ENCODE assay signal across 12 mouse cellular contexts in genomic region chr16:96563350-96564257, GRCm38 (mm10).
DNase-seq lines count a peak whose midpoint lies in the region; ATAC-seq and TF ChIP-seq lines count a peak whose summit lies in the region.
"Had no signal": no experiment of that assay in that cellular context is flagged by ENCODE, and none has a peak within 500 bp of the region (broad histone marks: within the 10 kb centered on the region; RNA-seq: fewer than 3 reads in every experiment).

No protein-coding gene starts in this region.

- no peak overlapping the region for H3K9ac ChIP-seq in forebrain, postnatal 0 days
- H3K9ac ChIP-seq in hindbrain, embryonic 13.5 days, result no peak overlapping the region
- H3K9ac ChIP-seq in midbrain, embryonic 13.5 days (replicated peaks), result no peak overlapping the region

- no peaks in the 10 kb centered on the region for H3K36me3 ChIP-seq in forebrain, postnatal 0 days (ENCODE audit: insufficient read depth)
- H3K36me3 ChIP-seq in forebrain, embryonic 10.5 days (replicated peaks), result no peaks in the 10 kb centered on the region
- no peaks in the 10 kb centered on the region for H3K36me3 ChIP-seq in hindbrain, embryonic 13.5 days
- H3K36me3 ChIP-seq in midbrain, embryonic 13.5 days, result no peaks in the 10 kb centered on the region
- H3K36me3 ChIP-seq: heart, embryonic 10.5 days had no signal

- WGBS in forebrain, postnatal 0 days, result 22% methylated on average over 8 of the region's 8 CpGs
- 73% methylated on average over 8 of the region's 8 CpGs for WGBS in forebrain, embryonic 10.5 days
- 29% methylated on average over 8 of the region's 8 CpGs for WGBS in hindbrain, embryonic 13.5 days
- WGBS in midbrain, embryonic 13.5 days, result 45% methylated on average over 8 of the region's 8 CpGs

- no peaks in the 10 kb centered on the region for H3K9me3 ChIP-seq in forebrain, postnatal 0 days (ENCODE audit: low read length)
- no peaks in the 10 kb centered on the region for H3K9me3 ChIP-seq in forebrain, embryonic 10.5 days
- H3K9me3 ChIP-seq in hindbrain, embryonic 13.5 days, result no peaks in the 10 kb centered on the region
- H3K9me3 ChIP-seq in midbrain, embryonic 13.5 days, result no peaks in the 10 kb centered on the region
- H3K9me3 ChIP-seq: heart, embryonic 10.5 days had no signal

- no peak overlapping the region for H3K4me3 ChIP-seq in forebrain, postnatal 0 days (ENCODE audit: low read depth, low read length)
- no peak overlapping the region for H3K4me3 ChIP-seq in forebrain, embryonic 10.5 days
- H3K4me3 ChIP-seq in hindbrain, embryonic 13.5 days, result no peak overlapping the region
- no peak overlapping the region for H3K4me3 ChIP-seq in midbrain, embryonic 13.5 days (replicated peaks)
- H3K4me3 ChIP-seq: gastrocnemius, adult 2 months; heart, embryonic 10.5 days had no signal

- H3K27ac ChIP-seq in forebrain, postnatal 0 days (ENCODE audit: low read depth, low read length), result peak overlapping the region; percentile 40; the same call in 1 of the 2 replicates
- no peak overlapping the region for H3K27ac ChIP-seq in forebrain, embryonic 10.5 days
- peak overlapping the region; percentile 76 for H3K27ac ChIP-seq in hindbrain, embryonic 13.5 days
- peak overlapping the region; percentile 73 for H3K27ac ChIP-seq in midbrain, embryonic 13.5 days
- H3K27ac ChIP-seq: gastrocnemius, adult 2 months; heart, embryonic 10.5 days had no signal

- TF ChIP-seq CTCF in forebrain, postnatal 0 days (IDR thresholded peaks at IDR 0.05; ENCODE audit: low read depth), result no peak

- H3K4me2 ChIP-seq in forebrain, postnatal 0 days (ENCODE audit: low read depth), result no peak overlapping the region
- no peak overlapping the region for H3K4me2 ChIP-seq in hindbrain, embryonic 13.5 days
- H3K4me2 ChIP-seq in midbrain, embryonic 13.5 days (replicated peaks), result no peak overlapping the region

- 0 out of 2 replicates have a peak, but pooled peaks cover 7% of the 10 kb centered on the region for H3K4me1 ChIP-seq in forebrain, postnatal 0 days (ENCODE audit: insufficient read depth)
- H3K4me1 ChIP-seq in forebrain, embryonic 10.5 days, result peaks cover 15% of the 10 kb centered on the region
- peaks cover 24% of the 10 kb centered on the region for H3K4me1 ChIP-seq in hindbrain, embryonic 13.5 days (replicated peaks)
- peaks cover 10% of the 10 kb centered on the region for H3K4me1 ChIP-seq in midbrain, embryonic 13.5 days (replicated peaks)
- H3K4me1 ChIP-seq: heart, embryonic 10.5 days had no signal

- peak; percentile 42 for ATAC-seq in forebrain, postnatal 0 days
- ATAC-seq in hindbrain, embryonic 13.5 days (ENCODE audit: low FRiP score), result peak; percentile 52; the same call in 1 of the 2 replicates
- ATAC-seq in midbrain, embryonic 13.5 days, result peak; percentile 71; the same call in 1 of the 2 replicates

- H3K27me3 ChIP-seq in forebrain, postnatal 0 days (ENCODE audit: insufficient read depth, low read length), result no peaks in the 10 kb centered on the region
- H3K27me3 ChIP-seq in forebrain, embryonic 10.5 days (ENCODE audit: poor library complexity, severe bottlenecking), result no peaks in the 10 kb centered on the region
- H3K27me3 ChIP-seq in hindbrain, embryonic 13.5 days, result no peaks in the 10 kb centered on the region
- H3K27me3 ChIP-seq in midbrain, embryonic 13.5 days, result no peaks in the 10 kb centered on the region

- peak; percentile 15 for DNase-seq in forebrain, postnatal 0 days
- no peak for DNase-seq in forebrain, embryonic 10.5 days (ENCODE audit: extremely low spot score, low spot score)
- DNase-seq in brain, adult 2 months (ENCODE audit: low read depth, low spot score), result peak; percentile 41
- no peak for DNase-seq in layer of hippocampus, adult 18-20 months (ENCODE audit: low spot score in 2 of 2)
- no peak for DNase-seq in cerebellum, postnatal 36 days
- DNase-seq in liver, result no peak
- DNase-seq: cerebellum, postnatal 25 days; gastrocnemius, adult 2 months; heart, postnatal 4 days had no signal

Comparison
In these comparisons a context has a peak if more than half of its experiments do, and no peak if none do; other contexts are left out.
1. DNase-seq: peak in forebrain, postnatal 0 days (single experiment) and brain, adult 2 months (single experiment); none in forebrain, embryonic 10.5 days (single experiment), layer of hippocampus, adult 18-20 months (0 of 2), cerebellum, postnatal 36 days (0 of 2) and liver (single experiment).
2. Peak in every context shown above with its lines, with median percentiles within 50 percentile points of each other: ATAC-seq.